Mouse (Mus musculus) lung, embryonic 16.5 days (tissue): Measurements from ENCODE around the gene Lmx1a. TPM values are rescaled to one million over a fixed set of nuclear protein-coding genes. Genes with fewer than 3 reads are reported as not detected.
A peak's percentile ranks its signal among the peaks of the same experiment; 100 is the strongest.

ENCODE experiments used
- ATAC-seq: fragments of 200-750 bp; cut with Nextera tagmentation; 2 replicates; pipeline ENCODE4 v1.8.0; 2017; ENCODE audit warnings: low read depth, mild to moderate bottlenecking, moderate library complexity
- H3K27ac ChIP-seq: fragments of 300-500 bp; sonication (generic); 2 replicates; pipeline ENCODE4 v1.5.1; 2014; ENCODE audit warnings: mild to moderate bottlenecking, control low read depth, low read length
- H3K27me3 ChIP-seq: fragments of 300-500 bp; sonication (generic); 2 replicates; pipeline ENCODE4 v1.6.1; 2014; ENCODE audit warnings: low read depth, low read length, mixed read lengths; ENCODE audit not compliant: control insufficient read depth, insufficient read depth
- H3K36me3 ChIP-seq: fragments of 300-500 bp; sonication (generic); 2 replicates; pipeline ENCODE4 v1.6.1; 2014; ENCODE audit warnings: low read length; ENCODE audit not compliant: control insufficient read depth, insufficient read depth
- H3K4me1 ChIP-seq: fragments of 300-500 bp; sonication (generic); replicated peaks from 2 replicates; pipeline ENCODE4 v1.6.1; 2014; ENCODE audit warnings: low read length, mixed read lengths; ENCODE audit not compliant: control insufficient read depth, insufficient read depth
- H3K4me2 ChIP-seq: fragments of 300-500 bp; sonication (generic); 2 replicates; pipeline ENCODE4 v1.6.1; 2014; ENCODE audit warnings: low read depth, low read length, control low read depth
- H3K4me3 ChIP-seq: fragments of 300-500 bp; sonication (generic); 2 replicates; pipeline ENCODE4 v1.5.1; 2014; ENCODE audit warnings: mild to moderate bottlenecking, low read length, control low read depth
- H3K9ac ChIP-seq: fragments of 300-500 bp; sonication (generic); 2 replicates; pipeline ENCODE4 v1.6.1; 2014; ENCODE audit warnings: low read length, control low read depth
- H3K9me3 ChIP-seq: fragments of 300-500 bp; sonication (generic); 2 replicates; pipeline ENCODE4 v1.6.1; 2016; ENCODE audit warnings: low read length; ENCODE audit not compliant: control insufficient read depth
- WGBS: fragments of 180-500 bp; shearing (Covaris S2); extraction: QIAGEN DNeasy Blood & Tissue Kit; methylation state at CpG from one replicate; pipeline ENCODE4 v1.1.7; 2014; 5-methylcytosine and 5-hydroxymethylcytosine counted together
- polyA plus RNA-seq: library from polyadenylated mRNA; unstranded; fragments of >200 nt; fragmentation: Nextera tagmentation; extraction: Ambion mirVana; gene quantifications from 2 replicates; pipeline ENCODE4 v1.2.1, GENCODE M21; 2015

Gene Lmx1a
- polyA plus RNA-seq, 1 experiment from 2014 or later: not detected

DNA sequence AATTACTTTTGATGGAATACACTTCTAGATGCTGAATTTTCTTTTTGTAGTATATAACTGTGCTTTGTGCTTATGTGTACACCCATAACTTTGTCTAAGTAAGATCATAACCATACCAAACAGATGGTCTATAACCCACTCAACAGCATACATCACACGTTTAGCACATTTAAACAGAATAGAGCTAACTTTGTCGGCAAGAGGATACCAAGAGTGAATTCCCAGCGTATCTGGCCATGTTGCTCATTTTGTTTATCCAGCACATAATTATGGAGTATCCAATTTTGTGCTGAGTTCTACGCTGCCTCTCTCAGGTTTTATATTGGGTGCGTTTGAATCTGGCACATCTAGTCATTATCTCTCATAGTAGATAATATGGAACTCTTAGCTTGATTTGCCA, 196.7 kb downstream of the Lmx1a start:
- Histone ChIP-seq H3K9me3 (no peaks in the 10 kb centered on the region), H3K4me2 (no peak overlapping the region), H3K4me3 (no peak overlapping the region), H3K27me3 (no peaks in the 10 kb centered on the region; the same call in none of the 2 replicates), H3K27ac (no peak overlapping the region), H3K9ac (no peak overlapping the region), H3K36me3 (no peaks in the 10 kb centered on the region), H3K4me1 (no peaks in the 10 kb centered on the region)
- WGBS: 84% methylated on average over 5 of the region's 5 CpGs
- ATAC-seq: no peak

GRCm38 (mm10) chr1:167888120-167888519, 199.1 kb downstream of the Lmx1a start:
- ATAC-seq: no peak
- Histone ChIP-seq H3K36me3 (no peaks in the 10 kb centered on the region), H3K4me3 (peak overlapping the region; percentile 37), H3K27ac (no peak overlapping the region), H3K27me3 (no peaks in the 10 kb centered on the region; the same call in 1 of the 2 replicates), H3K9me3 (no peaks in the 10 kb centered on the region), H3K4me2 (peak overlapping the region; percentile 57), H3K9ac (0 out of 2 replicates have a peak overlapping the region, but pooled peaks have one; percentile 7), H3K4me1 (no peaks in the 10 kb centered on the region)
- 60% methylated on average over 5 of the region's 5 CpGs for WGBS

- peak overlapping the region; percentile 54 for H3K9ac ChIP-seq
- peak overlapping the region; percentile 57 for H3K4me2 ChIP-seq
- H3K27ac ChIP-seq: no peak overlapping the region
- ATAC-seq: peak; percentile 57; the same call in 1 of the 2 replicates
- peak overlapping the region; percentile 37 for H3K4me3 ChIP-seq
- H3K27me3 ChIP-seq: no peaks in the 10 kb centered on the region; the same call in 1 of the 2 replicates
- no peaks in the 10 kb centered on the region for H3K4me1 ChIP-seq
- H3K36me3 ChIP-seq: no peaks in the 10 kb centered on the region
- H3K9me3 ChIP-seq: no peaks in the 10 kb centered on the region
- 17% methylated on average over 9 of the region's 9 CpGs for WGBS
Measured at GRCm38 (mm10) chr1:167888816-167889215, 199.8 kb downstream of the Lmx1a start.

DNA sequence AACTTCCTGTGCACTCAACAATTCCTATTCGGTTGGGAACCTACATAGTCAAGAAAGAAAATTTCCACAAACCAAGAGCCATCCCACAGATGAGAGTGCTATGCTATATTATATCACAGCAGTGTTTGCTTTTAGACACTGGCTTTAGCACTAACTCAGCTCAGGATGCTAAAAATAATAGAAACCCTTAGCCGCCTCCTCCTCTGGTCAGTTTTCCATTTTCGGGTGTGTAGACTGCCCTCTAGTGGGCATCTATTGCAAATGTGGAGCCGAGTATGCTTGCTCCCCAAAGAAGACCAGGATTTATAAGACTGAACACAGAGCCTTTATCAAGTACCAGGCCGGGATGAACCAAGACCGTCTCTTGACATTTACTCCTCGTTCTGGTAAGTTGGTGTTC, 207.2 kb downstream of the Lmx1a start:
- H3K27me3 ChIP-seq: no peaks in the 10 kb centered on the region
- no peaks in the 10 kb centered on the region for H3K4me1 ChIP-seq
- H3K27ac ChIP-seq: no peak overlapping the region
- H3K36me3 ChIP-seq: no peaks in the 10 kb centered on the region
- H3K4me2 ChIP-seq: no peak overlapping the region
- H3K9ac ChIP-seq: no peak overlapping the region
- WGBS: 22% methylated on average over 7 of the region's 7 CpGs
- H3K9me3 ChIP-seq: no peaks in the 10 kb centered on the region
- ATAC-seq: peak; percentile 38; the same call in 1 of the 2 replicates
- no peak overlapping the region for H3K4me3 ChIP-seq

Other genes starting within 250 kb of the Lmx1a start
- 0.53 and 0.62 TPM in 2 replicates for gene Lrrc52, start 222.5 kb upstream of the Lmx1a start, polyA plus RNA-seq
- gene Rxrg, start 90.9 kb upstream of the Lmx1a start, polyA plus RNA-seq: 0.67 and 0.91 TPM in 2 replicates